Mouse (Mus musculus) ovary, postnatal 14 days (tissue): ENCODE data around the gene Dst.

Source experiments
- DNase-seq: peaks from one replicate; pipeline ENCODE4 v3.0.0; 2022; ENCODE audit warnings: low spot score

Dst gene

GRCm38 (mm10) chr1:34103176-34103575, 195.2 kb downstream of the Dst start:
- DNase-seq: no peak

DNA sequence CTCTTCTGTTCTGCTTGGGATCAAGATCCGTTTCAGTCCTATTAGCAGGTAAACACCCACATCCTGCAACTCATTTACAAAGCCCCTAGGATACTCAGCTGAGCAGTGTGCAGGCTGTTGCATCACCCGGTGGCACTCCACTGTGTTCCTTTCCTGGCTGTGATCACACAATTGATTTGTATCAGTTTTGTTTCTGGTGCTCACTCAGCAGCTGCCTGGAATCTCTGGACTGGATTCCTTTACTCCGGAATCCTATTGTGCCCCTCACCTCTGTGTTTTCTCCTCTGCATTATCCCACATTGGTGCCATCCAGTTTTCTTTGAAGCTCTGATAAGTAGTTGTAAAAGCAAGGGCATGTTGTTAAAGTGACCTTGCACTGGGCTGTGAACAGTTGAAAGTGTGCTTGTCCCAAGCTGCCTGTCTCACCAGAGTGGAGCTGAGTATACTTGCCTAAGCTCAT, 195.7 kb downstream of the Dst start:
- no peak for DNase-seq

- no peak for DNase-seq
These were observed 196.8 kb downstream of the Dst start for GRCm38 (mm10) chr1:34104846-34105245.

- DNase-seq: no peak
These were observed 198.6 kb downstream of the Dst start for GRCm38 (mm10) chr1:34106606-34107005.

DNA sequence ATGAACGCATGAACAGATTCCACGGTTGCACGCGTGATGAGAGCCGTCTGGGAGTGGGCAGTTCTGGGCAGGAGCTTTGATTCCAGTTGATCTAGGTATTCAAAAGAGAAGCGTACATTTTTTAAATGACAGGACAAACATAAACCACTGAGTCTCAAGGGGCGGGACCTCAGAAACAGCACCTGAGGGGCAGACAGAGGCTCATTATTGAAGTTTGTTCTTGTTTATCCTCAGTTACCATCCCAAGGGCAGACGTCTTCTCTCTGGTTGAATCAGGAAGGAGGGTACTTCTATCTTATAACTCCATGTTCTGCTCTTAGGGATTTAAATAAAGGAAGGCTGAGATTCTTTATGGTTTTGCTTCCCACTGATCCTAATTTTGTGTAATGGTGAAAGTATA, 199.1 kb downstream of the Dst start:
- no peak for DNase-seq

DNA sequence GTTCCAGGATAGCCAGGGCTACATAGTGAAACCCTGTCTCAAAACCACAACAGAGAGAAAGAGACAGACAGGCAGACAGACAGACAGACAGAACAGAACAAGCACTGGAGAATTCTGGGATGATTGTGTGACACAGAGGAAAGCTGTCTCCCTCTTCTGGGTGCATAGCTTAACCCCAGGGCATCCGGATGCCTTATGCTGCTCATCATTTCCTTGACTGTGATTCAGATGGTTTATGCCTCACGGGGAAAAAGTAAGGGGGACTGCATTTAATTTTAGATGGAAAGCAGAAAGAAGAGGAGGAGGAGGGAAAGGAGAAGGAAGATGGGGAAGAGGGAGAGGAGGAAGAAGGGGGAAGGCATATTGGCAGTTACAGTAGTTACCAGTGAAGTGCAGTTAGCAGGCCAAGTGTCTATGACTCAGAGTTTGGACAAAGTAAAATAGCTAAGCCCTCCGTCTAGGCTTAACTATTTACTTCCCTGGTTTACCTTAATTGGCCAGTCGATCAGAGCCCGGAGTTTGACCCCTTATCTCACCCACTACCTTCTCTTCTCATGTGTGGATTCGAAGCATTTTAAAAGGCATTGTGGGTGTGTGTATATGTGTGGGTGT, 201.7 kb downstream of the Dst start:
- DNase-seq: no peak

GRCm38 (mm10) chr1:34110862-34111261, 202.8 kb downstream of the Dst start:
- no peak for DNase-seq

DNA sequence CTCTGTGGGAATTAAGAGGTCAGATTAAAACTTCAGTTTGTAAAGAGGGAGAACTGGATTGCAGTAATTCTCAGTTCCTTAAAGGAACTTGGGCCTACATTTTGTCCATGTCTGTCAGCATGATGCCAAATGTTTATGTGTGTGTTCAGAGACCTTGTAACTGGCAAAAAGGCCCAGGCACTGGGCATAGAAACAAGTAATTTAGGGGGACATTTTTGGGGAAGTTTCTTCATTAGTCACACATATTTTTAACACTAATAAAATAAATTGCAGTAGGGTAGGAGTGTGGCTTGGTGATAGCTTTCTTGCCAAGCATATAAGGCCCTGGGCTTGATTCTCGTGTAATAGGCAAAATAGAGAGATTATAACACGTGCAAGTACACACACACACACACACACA, 203.9 kb downstream of the Dst start:
- DNase-seq: no peak

DNA sequence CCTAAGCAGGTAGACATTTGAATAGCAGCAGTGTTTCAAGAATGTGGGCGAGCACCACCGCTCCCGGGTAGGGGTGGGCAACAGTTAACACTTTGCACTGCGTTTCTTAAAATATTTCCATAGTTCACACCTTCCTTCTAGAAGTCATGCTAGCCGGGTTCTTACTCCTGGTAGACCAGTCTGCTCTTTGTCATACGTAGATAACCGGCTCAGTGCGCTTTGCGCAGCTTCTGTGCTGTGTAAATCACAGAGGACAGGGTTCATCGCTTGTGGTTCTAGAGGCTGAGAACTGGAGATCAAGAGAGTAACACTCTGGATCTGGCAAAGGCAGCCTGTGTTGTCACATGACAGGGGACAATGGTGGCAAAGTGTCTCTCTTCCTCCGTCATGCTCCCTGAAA, 208.4 kb downstream of the Dst start:
- DNase-seq: no peak

- DNase-seq: no peak
These were observed 209.0 kb downstream of the Dst start for GRCm38 (mm10) chr1:34117056-34117455.

- no peak for DNase-seq
These were observed 209.7 kb downstream of the Dst start for GRCm38 (mm10) chr1:34117709-34118108.

- DNase-seq: no peak
These were observed 212.0 kb downstream of the Dst start for GRCm38 (mm10) chr1:34120066-34120465.

GRCm38 (mm10) chr1:34120602-34121001, 212.6 kb downstream of the Dst start:
- DNase-seq: no peak

DNA sequence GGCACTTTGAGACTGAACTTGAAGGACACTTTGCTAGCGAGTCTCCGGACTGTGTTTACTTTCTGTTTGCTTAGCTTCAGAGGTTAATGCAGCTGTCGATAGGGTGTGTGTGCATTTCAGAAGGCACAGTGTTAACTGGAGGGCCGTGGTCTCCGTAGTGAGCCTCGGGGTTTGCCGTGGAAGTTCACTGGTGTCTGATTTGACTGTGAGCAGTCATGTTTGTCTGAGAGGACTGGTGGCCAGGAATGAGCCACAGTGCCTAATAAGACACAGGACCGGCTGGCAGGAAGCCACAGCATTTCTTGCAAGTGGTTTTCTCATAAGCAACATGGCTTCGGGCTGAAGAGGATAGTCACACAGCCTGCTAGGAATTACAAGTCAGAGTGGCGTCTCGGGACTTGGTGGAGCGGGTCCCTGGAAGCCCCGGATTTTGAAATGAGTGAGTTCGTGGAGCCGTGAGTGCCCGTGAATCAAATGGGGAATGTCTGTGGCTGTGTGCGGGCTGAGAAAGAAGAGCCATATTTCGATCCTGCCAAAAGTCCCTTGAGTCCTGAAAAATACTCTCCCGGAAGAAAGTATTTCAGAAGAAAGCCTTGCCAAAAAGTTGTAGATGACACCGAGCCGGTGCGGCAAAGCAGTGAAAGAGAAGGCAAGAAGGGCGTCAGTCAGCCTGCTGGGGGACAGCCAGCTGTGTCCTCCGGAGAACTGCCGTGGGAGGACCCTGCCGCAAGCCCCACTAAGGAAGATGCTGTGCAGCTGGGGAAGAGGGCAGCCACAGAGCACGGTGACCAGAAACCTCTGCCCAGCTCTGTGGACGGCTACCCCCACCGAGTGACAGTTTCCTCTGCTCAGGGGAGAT, 213.4 kb downstream of the Dst start:
- peak; percentile 73 for DNase-seq

- DNase-seq: no peak
These were observed 214.2 kb downstream of the Dst start for GRCm38 (mm10) chr1:34122198-34122597.

- no peak for DNase-seq
These were observed 214.9 kb downstream of the Dst start for GRCm38 (mm10) chr1:34122905-34123304.

DNA sequence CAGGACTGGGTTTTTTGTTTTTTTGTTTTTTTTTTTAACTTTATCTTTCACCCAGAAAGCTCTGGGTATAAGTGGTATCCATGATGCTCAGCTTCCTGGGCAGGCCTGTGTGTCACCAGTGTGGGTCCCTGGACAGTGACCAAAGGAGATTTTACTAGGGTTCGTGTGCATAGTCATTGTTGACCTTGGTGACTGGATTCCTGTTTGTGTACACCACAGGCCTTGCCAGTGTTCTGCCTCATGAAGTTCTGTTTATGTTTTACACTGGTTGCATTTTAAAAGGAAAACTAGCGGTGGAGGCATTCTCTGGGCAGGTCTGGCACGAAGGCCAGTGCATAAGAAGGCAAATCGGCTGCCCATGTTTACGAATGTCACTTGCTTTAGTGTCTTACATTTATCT, 215.3 kb downstream of the Dst start:
- DNase-seq: no peak

DNA sequence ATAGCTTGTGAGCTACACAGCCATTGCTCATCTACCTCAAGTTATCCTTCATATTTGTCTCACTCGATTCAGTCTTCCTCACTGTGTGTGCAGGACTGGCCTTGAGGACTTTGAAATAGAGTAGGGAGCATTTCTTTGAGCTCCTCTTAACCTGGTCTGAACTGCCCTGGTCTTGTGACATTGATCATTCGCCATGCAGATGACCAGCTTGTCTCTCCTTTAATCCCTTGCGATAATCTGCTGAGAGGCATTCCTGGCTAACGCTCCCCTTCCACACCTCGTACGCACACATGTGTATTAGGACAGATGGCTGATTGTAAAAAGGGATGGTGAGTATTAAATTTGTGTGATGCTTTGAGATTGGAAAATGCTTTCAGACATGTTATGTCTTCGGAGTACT, 216.4 kb downstream of the Dst start:
- no peak for DNase-seq

DNA sequence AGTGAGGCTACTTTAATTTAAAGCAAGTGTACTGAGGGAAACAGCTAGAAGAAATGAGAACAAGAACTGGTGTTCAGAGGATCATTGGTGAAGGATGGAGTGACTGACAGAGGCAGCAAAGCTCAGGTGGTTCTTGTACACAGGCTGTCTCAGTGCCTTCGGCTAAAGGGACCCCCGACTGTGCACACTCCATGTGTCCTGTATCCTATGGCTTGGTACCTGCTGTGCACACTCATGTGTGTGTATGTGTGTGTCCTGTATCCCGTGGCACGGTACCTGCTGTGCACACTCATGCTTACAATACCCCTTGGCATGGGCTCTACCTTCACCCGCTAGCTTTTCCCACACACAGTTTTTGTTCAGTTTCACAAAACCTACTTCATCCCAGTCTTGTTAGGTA, 217.1 kb downstream of the Dst start:
- no peak for DNase-seq

DNA sequence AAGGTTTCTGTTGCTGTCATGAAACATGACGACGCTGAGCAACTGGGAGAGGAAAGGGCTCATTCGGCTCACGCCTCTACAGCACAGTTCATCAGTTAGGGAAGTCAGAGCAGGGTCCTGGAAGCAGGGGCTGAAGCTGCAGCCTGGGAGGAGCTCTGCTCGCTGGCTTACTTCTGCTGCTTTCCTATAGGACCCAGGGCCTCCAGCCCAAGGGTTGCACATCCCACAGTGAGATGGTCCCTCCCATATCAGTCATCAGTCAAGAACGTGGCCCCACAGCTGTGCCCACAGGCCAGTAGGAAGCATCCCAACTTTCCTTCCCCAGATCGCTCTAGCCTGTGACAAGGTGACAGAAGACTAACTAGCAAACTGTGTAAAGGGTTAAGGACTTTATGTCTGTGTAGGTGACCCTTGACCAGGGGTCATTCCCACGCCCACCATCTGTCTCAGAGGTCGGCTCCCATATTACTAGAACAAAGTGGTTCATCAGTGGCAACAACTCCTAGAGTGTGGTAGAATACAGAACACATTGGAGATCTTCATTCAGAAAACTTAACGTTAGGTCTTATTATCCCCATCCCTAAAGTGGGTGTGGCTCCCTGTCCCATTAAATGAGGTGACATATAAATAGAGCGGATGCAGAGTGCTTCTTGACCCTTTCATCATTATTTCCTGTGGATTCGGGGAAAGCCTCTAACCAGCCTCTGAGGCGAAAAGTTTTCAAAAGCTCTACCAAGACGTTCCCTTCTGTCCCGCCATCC, 219.9 kb downstream of the Dst start:
- DNase-seq: no peak

- no peak for DNase-seq
These were observed 220.8 kb downstream of the Dst start for GRCm38 (mm10) chr1:34128796-34129195.

GRCm38 (mm10) chr1:34129691-34130090, 221.7 kb downstream of the Dst start:
- no peak for DNase-seq

DNA sequence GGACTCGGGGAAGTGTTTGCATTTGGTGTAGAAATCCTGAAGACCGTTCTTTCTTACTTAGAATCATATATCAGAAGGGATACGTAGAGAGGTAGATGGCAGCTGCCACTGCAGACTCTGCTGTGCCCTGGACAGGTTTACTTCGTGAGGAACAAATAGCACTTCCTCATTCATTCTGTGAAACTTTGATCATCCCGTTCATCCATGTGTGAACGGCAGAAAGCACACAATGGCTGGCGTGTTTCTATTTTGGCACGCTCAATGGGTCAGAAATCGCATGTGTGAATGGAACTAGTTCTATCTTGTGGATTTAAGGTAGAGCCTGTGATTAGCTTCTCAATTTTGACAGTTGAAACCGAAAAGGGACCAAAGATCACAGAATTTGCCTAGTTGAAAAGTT, 222.8 kb downstream of the Dst start:
- DNase-seq: no peak
